Mouse (Mus musculus) embryonic facial prominence, embryonic 13.5 days (tissue): ENCODE measurements at regions not wholly inside any gene's neighbourhood (a gene's known extent, or its start where the extent isn't known, plus 50 kb on each side); places are given as distances from the start of the nearest gene placed in this dataset.
A peak's percentile ranks its signal among the peaks of the same experiment; 100 is the strongest.

ENCODE experiments used
- ATAC-seq: fragments of 200-750 bp; cut with Nextera tagmentation; 2 replicates; pipeline ENCODE4 v1.8.0; 2017; ENCODE audit warnings: low read depth; ENCODE audit not compliant: insufficient number of reproducible peaks, insufficient read depth, low FRiP score, low TSS enrichment
- H3K27ac ChIP-seq: fragments of 300-500 bp; sonication (generic); 2 replicates; pipeline ENCODE4 v1.5.1; 2015; ENCODE audit warnings: moderate library complexity, mild to moderate bottlenecking, inconsistent platforms
- H3K27me3 ChIP-seq: fragments of 300-500 bp; sonication (generic); 2 replicates; pipeline ENCODE4 v1.6.1; 2015; ENCODE audit warnings: mild to moderate bottlenecking, inconsistent platforms
- H3K36me3 ChIP-seq: fragments of 300-500 bp; sonication (generic); 2 replicates; pipeline ENCODE4 v1.6.1; 2015; ENCODE audit warnings: mild to moderate bottlenecking, inconsistent platforms
- H3K4me1 ChIP-seq: fragments of 300-500 bp; sonication (generic); 2 replicates; pipeline ENCODE4 v1.6.1; 2015; ENCODE audit warnings: inconsistent platforms
- H3K4me2 ChIP-seq: fragments of 300-500 bp; sonication (generic); 2 replicates; pipeline ENCODE4 v1.6.1; 2015; ENCODE audit warnings: moderate library complexity, mild to moderate bottlenecking, inconsistent platforms
- H3K4me3 ChIP-seq: fragments of 300-500 bp; sonication (generic); 2 replicates; pipeline ENCODE4 v1.5.1; 2015; ENCODE audit warnings: mild to moderate bottlenecking, inconsistent platforms
- H3K9ac ChIP-seq: fragments of 300-500 bp; sonication (generic); 2 replicates; pipeline ENCODE4 v1.6.1; 2015; ENCODE audit warnings: mild to moderate bottlenecking, inconsistent platforms
- H3K9me3 ChIP-seq: fragments of 300-500 bp; sonication (generic); 2 replicates; pipeline ENCODE4 v1.6.1; 2016; ENCODE audit warnings: inconsistent platforms
- WGBS: fragments of 180-500 bp; shearing (Covaris S2); methylation state at CpG from one replicate; pipeline ENCODE4 v1.1.7; 2015; ENCODE audit warnings: mixed read lengths; 5-methylcytosine and 5-hydroxymethylcytosine counted together

DNA sequence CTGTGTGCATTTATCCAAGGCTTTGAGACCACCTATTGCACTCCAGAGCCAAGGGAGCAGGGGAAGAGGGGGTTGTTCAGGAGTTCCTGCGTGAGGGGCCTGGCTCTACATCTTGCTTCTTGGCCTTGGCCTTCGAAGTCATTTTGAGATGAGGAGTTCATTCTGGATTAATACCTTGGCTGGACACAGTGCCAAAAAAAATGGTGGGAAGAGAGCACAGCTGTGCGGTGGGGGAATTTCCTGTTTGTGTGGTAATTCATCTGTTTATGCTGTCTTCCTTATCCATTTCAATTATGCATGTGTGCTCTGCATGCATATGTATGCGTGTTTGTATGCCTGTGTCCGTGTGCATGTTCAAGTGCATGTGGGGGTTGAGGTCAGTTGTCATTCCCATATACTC lies 202.5 kb upstream of the Pgrmc2 start:
- H3K9me3 ChIP-seq: no peaks in the 10 kb centered on the region
- H3K27ac ChIP-seq: no peak overlapping the region; the same call in 1 of the 2 replicates
- ATAC-seq: no peak
- H3K36me3 ChIP-seq: no peaks in the 10 kb centered on the region
- peaks cover 26% of the 10 kb centered on the region for H3K4me1 ChIP-seq
- no peak overlapping the region for H3K9ac ChIP-seq
- no peak overlapping the region for H3K4me3 ChIP-seq
- 61% methylated on average over 5 of the region's 5 CpGs for WGBS
- no peaks in the 10 kb centered on the region for H3K27me3 ChIP-seq
- H3K4me2 ChIP-seq: no peak overlapping the region

DNA sequence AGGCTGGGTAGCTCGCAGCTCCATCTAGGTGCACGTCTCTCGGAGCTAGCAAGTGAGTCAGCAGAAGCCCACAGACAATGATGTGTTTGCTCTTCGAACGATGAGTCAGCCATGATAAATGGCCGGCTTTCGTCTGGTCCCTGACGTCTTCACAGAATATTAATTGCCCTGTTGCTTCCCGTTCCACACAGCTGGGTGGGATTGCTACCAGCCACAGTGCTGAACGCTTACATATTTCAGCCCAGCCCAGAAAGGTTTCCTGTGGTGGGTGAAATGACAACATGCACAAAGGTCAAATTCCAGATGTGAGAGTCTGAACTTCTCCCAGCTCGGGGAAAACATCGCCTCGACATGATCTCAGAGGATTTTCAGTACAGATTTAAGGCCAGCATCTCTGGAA lies 202.1 kb upstream of the Pgrmc2 start:
- H3K36me3 ChIP-seq: no peaks in the 10 kb centered on the region
- H3K9ac ChIP-seq: no peak overlapping the region
- H3K9me3 ChIP-seq: no peaks in the 10 kb centered on the region
- no peak overlapping the region; the same call in 1 of the 2 replicates for H3K27ac ChIP-seq
- no peaks in the 10 kb centered on the region for H3K27me3 ChIP-seq
- peaks cover 26% of the 10 kb centered on the region for H3K4me1 ChIP-seq
- ATAC-seq: no peak
- 17% methylated on average over 13 of the region's 13 CpGs for WGBS
- H3K4me2 ChIP-seq: peak overlapping the region; percentile 18; the same call in 1 of the 2 replicates
- H3K4me3 ChIP-seq: no peak overlapping the region

GRCm38 (mm10) chr3:41282431-41283037 lies 199.7 kb upstream of the Pgrmc2 start:
- Histone ChIP-seq H3K4me2 (peak overlapping the region; percentile 1; the same call in 1 of the 2 replicates), H3K9me3 (no peaks in the 10 kb centered on the region), H3K4me1 (peaks cover 26% of the 10 kb centered on the region), H3K4me3 (no peak overlapping the region), H3K9ac (no peak overlapping the region), H3K36me3 (no peaks in the 10 kb centered on the region), H3K27me3 (no peaks in the 10 kb centered on the region), H3K27ac (peak overlapping the region; percentile 41)
- no peak for ATAC-seq
- WGBS: 17% methylated on average over 8 of the region's 8 CpGs

- Histone ChIP-seq H3K27ac (no peak overlapping the region), H3K9me3 (no peaks in the 10 kb centered on the region), H3K4me3 (no peak overlapping the region), H3K27me3 (no peaks in the 10 kb centered on the region), H3K4me2 (no peak overlapping the region), H3K9ac (no peak overlapping the region), H3K36me3 (no peaks in the 10 kb centered on the region), H3K4me1 (no peaks in the 10 kb centered on the region)
- ATAC-seq: peak; percentile 67; the same call in 1 of the 2 replicates
- WGBS: 89% methylated on average over 9 of the region's 9 CpGs
Observed at GRCm38 (mm10) chr3:41276096-41276495, 193.2 kb upstream of the Pgrmc2 start.

- no peak for ATAC-seq
- no peak overlapping the region for H3K9ac ChIP-seq
- H3K9me3 ChIP-seq: no peaks in the 10 kb centered on the region
- H3K4me3 ChIP-seq: no peak overlapping the region
- H3K4me2 ChIP-seq: no peak overlapping the region
- no peaks in the 10 kb centered on the region for H3K36me3 ChIP-seq
- no peaks in the 10 kb centered on the region for H3K4me1 ChIP-seq
- no peaks in the 10 kb centered on the region for H3K27me3 ChIP-seq
- H3K27ac ChIP-seq: no peak overlapping the region
- WGBS: 88% methylated on average over 4 of the region's 4 CpGs
Observed at GRCm38 (mm10) chr3:41268516-41268915, 185.7 kb upstream of the Pgrmc2 start.

DNA sequence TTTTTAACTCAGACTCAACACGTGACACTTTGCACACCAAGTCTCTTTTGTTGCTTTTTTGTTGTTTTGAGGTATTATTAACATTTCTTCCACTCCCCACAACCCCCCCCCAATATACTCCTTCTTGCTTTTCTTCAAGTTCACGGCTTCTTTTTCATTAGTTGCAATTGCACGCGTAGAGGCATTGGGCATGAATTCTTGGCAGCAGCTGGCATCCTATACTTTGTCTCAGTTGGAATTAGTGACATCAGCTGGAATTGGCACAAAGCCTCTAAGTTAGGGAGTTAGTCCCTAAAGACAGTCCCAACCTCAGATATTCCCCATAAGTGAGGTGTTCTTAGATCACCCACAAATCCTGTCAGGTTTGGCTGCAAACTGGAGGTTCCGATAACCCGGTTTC lies 183.4 kb upstream of the Pgrmc2 start:
- ATAC-seq: no peak
- Histone ChIP-seq H3K9me3 (no peaks in the 10 kb centered on the region), H3K36me3 (no peaks in the 10 kb centered on the region), H3K4me1 (no peaks in the 10 kb centered on the region), H3K27me3 (no peaks in the 10 kb centered on the region), H3K4me3 (no peak overlapping the region), H3K4me2 (no peak overlapping the region), H3K9ac (no peak overlapping the region), H3K27ac (no peak overlapping the region)
- 84% methylated on average over 6 of the region's 6 CpGs for WGBS

DNA sequence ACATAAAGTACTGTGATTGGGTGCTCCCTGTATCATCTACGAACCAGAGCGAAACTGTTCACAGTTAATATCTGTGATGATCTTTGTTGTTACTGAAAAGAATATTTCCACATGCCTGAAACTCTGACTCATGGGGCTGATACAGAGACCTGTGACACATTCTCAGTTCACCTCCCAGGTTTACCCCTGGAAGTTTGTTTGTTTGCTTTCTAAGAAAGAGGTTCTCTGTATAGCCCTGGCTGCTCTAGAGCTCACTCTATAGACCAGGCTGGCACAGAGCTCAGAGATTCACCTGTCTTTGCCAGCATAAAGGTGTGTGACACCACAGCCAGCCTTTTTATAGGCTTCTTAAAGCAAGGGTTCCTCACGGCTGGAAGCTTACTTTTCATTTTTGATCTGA lies 182.6 kb upstream of the Pgrmc2 start:
- Histone ChIP-seq H3K4me1 (no peaks in the 10 kb centered on the region), H3K36me3 (no peaks in the 10 kb centered on the region), H3K4me2 (no peak overlapping the region), H3K27me3 (no peaks in the 10 kb centered on the region), H3K4me3 (no peak overlapping the region), H3K9me3 (no peaks in the 10 kb centered on the region), H3K27ac (no peak overlapping the region), H3K9ac (no peak overlapping the region)
- whole genome bisulfite sequencing: 90% methylated on average over 3 of the region's 3 CpGs
- no peak for ATAC-seq

DNA sequence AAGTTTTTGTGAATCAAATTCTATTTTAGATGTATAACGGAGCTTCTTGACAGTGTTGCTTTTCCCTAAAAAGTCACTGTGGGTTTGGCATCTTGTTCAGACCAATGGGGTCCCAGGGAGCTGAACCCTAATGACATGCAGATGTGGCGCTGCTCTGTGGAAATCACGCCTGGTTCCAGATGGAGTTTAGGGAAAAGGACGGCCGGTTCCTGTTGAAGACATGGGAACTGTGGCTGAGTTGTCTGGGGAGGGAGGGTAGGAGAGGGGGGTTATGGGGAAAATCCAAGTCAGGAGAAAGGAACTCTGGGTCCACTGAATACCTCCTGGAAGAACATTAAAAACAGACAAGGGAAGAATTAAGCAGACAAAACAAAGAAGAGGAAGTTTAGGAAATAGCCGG lies 175.4 kb upstream of the Pgrmc2 start:
- no peaks in the 10 kb centered on the region for H3K9me3 ChIP-seq
- ATAC-seq: peak; percentile 71; the same call in 1 of the 2 replicates
- H3K9ac ChIP-seq: no peak overlapping the region
- H3K4me2 ChIP-seq: peak overlapping the region; percentile 27
- peaks cover 20% of the 10 kb centered on the region for H3K4me1 ChIP-seq
- H3K27ac ChIP-seq: peak overlapping the region; percentile 89
- H3K4me3 ChIP-seq: no peak overlapping the region
- H3K36me3 ChIP-seq: no peaks in the 10 kb centered on the region
- no peaks in the 10 kb centered on the region for H3K27me3 ChIP-seq
- WGBS: 13% methylated on average over 6 of the region's 6 CpGs

GRCm38 (mm10) chr3:41244960-41245359 lies 162.1 kb upstream of the Pgrmc2 start:
- Histone ChIP-seq H3K4me2 (no peak overlapping the region), H3K27ac (no peak overlapping the region), H3K27me3 (no peaks in the 10 kb centered on the region), H3K4me3 (no peak overlapping the region), H3K4me1 (no peaks in the 10 kb centered on the region), H3K36me3 (no peaks in the 10 kb centered on the region), H3K9ac (no peak overlapping the region), H3K9me3 (no peaks in the 10 kb centered on the region)
- ATAC-seq: no peak
- 38% methylated on average over 2 of the region's 2 CpGs for WGBS

DNA sequence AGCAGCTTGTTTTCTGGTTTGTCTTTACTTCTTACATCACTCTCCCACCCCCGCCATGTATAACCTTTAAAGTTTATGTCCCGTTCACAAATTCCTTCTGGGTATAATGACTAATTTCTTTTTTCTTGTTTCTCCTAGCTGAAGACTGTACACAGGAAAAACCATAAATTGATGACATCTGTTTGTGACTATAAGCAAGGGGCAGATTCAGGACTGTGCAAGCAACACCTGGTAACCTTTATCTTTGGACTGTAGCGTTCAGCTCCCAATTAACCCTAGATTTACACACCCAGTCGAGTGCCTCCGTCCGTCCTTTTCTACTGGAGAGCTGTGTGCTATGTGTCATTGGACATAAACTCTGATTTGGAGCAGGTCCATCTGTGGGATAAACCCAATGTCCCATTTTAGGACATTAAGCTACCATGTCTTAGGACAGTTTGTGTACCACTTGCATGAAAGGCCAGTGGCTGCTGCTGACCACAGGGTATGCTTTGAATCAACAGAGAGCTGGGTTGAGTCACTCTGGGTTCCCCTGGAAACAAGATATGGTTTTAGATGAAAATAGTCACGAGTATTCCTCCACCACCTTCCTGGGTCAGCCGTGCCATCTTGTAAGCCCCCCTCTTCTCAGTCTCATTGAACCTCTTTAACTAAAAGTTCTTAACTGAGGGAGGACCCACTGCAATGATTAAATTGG lies 159.2 kb upstream of the Pgrmc2 start:
- H3K27me3 ChIP-seq: no peaks in the 10 kb centered on the region
- no peak overlapping the region for H3K27ac ChIP-seq
- no peaks in the 10 kb centered on the region for H3K36me3 ChIP-seq
- no peak overlapping the region for H3K9ac ChIP-seq
- no peaks in the 10 kb centered on the region for H3K4me1 ChIP-seq
- ATAC-seq: no peak
- no peak overlapping the region for H3K4me3 ChIP-seq
- no peak overlapping the region for H3K4me2 ChIP-seq
- no peaks in the 10 kb centered on the region for H3K9me3 ChIP-seq
- 40% methylated on average over 8 of the region's 8 CpGs for WGBS

DNA sequence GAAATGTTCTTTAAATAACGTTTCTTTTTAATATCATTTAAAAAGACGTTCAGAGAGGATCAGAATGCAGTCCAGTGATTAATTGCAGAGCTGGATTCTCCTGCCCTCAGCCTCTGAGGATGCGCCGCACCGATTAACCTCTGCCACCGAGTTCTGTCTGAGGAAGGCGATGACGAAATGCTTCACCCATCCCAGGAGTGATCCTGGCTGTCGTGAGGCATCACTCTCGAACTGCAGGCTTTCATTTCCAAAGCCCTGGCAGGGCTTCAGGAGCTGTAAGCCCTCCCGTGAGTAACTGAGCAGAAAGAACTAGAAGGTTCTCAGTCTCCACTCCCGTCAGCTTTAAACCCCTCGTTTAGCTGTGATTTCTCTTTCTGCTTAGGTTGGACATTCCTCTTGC lies 157.0 kb upstream of the Pgrmc2 start:
- H3K4me1 ChIP-seq: 0 out of 2 replicates have a peak, but pooled peaks cover 2% of the 10 kb centered on the region
- WGBS: 58% methylated on average over 13 of the region's 13 CpGs
- H3K27ac ChIP-seq: no peak overlapping the region
- H3K27me3 ChIP-seq: no peaks in the 10 kb centered on the region
- no peak overlapping the region for H3K4me3 ChIP-seq
- no peaks in the 10 kb centered on the region for H3K36me3 ChIP-seq
- H3K4me2 ChIP-seq: no peak overlapping the region
- no peaks in the 10 kb centered on the region for H3K9me3 ChIP-seq
- no peak for ATAC-seq
- no peak overlapping the region for H3K9ac ChIP-seq

DNA sequence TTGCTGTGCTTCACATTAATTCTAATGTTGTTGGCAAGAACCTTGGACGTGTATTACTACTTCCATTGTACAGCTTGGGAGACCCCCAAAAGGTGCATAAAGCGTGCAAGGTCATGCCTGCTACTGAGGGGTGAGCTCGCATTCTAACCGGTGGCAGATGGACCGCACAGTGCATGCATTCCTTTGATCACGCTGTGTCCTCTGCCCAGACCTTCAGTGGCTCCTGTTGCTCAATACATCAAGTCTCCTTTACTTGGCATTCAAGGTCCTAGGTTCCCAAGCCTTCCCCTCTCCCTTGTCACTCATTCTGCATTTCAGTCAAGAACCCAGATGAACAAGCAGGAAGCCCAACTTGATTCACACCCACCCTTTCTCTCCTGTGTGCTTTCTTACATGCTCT lies 156.4 kb upstream of the Pgrmc2 start:
- no peak overlapping the region for H3K27ac ChIP-seq
- H3K4me2 ChIP-seq: no peak overlapping the region
- H3K27me3 ChIP-seq: no peaks in the 10 kb centered on the region
- H3K4me3 ChIP-seq: no peak overlapping the region
- 0 out of 2 replicates have a peak, but pooled peaks cover 2% of the 10 kb centered on the region for H3K4me1 ChIP-seq
- ATAC-seq: no peak
- no peak overlapping the region for H3K9ac ChIP-seq
- 88% methylated on average over 6 of the region's 6 CpGs for WGBS
- H3K36me3 ChIP-seq: no peaks in the 10 kb centered on the region
- H3K9me3 ChIP-seq: no peaks in the 10 kb centered on the region
